Mouse (Mus musculus) inflammation-experienced regulatory T-cells (primary cell): ENCODE data around the gene Myo9b. TPM values are rescaled to one million over a fixed set of nuclear protein-coding genes. Genes with fewer than 3 reads are reported as not detected.

Source experiments
- polyA plus RNA-seq, 2 experiments: library from polyadenylated mRNA; unstranded; fragments of 100-300 nt; shearing (Covaris generic); gene quantifications; one replicate each; pipeline ENCODE4 v1.2.1; 2017

Gene Myo9b
- 10 to 100 TPM; 56.5 to 66.5 TPM for polyA plus RNA-seq

DNA sequence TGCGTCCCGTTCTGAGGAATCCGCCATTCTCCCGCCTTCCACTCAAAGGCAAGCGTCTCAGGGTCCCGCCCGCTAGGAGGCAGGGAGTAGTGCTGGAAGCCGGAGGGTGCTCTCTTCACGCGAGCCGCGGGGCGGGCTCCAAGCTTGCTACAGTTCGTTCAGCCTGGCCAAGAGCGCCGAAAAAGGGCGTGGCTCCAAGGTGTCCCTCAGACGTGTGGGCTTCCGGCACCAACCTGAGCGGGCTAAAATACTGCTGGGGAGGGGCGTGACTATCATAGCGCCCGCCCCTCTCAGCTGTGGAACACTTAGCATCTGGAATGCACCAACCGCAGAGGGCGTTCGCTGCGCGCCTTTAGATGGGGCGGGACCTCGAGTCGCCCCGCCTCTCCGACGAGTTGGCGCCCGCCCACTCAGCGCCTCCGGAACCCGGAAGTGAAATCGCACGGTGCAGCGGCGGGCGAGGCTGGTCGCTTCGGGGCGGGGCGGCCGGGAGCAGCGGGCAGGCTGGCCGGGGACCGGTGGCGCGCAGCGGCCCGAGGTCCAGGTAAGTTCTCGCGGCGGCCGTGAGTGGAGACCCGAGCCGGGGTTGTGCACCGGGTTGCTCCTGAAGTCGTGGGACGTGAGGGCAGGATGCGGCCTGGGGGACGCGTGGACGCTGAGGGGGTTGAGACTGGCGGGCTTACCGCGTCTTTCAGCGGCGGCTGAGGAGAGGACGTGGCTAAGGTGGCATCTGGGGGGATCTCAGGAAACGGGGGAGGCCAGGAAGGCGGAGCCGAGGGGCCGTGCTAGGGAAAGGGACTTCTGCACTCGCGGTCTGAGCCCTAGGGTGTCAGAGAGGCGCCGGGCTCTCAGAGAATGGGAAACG lies at the start of gene Myo9b, which contains the start of gene Haus8:
Gene Myo9b (plus strand): TSS at position 429 of the 865 bp plus-strand sequence.
Gene Haus8 (minus strand): TSS at position 649 of the 865 bp plus-strand sequence.

DNA sequence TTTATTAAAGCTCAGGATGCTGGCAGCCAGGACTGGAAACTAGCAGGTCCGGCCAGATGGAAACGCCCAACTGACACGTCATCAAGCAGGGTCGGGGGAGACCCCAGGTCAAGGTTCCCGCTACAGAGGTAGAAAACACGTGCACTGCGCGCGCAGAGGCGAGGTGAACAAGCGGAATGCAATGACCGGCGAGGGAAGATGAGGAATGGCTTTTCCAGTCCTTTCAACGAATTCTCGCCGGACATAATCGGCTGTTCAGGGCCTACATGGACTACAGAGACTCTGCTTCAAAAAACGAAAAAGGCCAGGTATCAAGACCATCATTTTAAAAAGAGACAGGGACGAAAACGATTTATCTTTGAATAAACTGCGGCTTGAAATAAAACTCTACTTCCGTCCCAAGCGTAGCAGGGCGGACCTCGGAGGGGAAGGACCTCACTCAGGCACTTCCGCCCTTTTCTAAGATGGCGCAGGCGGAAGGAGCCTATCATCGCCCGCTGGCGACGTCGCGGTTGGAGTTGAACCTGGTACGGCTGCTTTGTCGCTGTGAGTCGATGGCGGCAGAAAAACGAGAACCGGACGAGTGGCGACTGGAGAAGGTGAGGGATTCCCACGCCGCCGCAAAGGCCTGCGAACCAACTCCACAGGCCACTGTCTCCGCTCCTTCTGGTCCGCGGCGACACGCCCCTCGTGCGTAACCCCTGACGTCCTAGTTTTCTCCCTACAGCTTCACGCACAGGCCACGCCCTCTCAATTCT lies 94.4 kb downstream of the Myo9b start, which contains the start of gene Use1:
Gene Use1 (plus strand): TSS at position 78 of the 758 bp plus-strand sequence.

DNA sequence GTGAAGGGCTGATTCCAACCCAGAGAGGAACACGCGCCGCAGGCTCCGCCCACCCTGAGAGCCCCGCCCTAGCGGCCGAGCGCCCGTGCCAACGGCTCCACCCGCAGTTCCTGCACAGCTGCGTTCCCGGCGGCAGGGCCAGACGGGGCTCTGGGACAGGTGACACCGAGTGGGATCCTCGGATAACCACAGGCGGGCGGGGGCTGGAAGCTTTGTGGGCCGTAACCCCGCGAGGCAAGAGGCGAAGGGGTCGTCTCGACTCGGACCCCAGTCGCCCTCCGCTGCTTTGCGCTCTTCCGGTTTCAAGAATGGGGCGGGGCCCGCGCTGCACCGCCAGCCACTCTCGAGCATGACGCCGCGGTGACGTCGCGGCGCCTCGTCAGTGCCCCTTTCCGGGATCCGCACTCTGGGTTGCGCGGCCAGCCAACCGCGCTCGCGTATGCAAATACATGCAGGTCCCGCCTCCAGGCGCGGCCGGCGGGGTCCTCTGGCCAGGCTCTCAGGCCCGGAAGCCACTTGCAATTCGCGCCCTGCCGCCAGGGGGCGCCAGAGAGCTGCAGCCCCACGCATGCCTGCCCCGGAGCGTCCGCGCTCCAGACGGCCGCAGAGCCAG lies 98.8 kb downstream of the Myo9b start, which contains the start of gene Ocel1:
Gene Ocel1 (plus strand): TSS at position 63 of the 613 bp plus-strand sequence.

GRCm38 (mm10) chr8:71381421-71381970 lies 109.0 kb downstream of the Myo9b start, which contains the start of gene Nr2f6:
Nr2f6 (minus strand) TSS chr8:71381960.

GRCm38 (mm10) chr8:71395629-71396028 lies 123.1 kb downstream of the Myo9b start, which contains the start of gene Ushbp1:
Ushbp1 (minus strand) TSS chr8:71395802.

DNA sequence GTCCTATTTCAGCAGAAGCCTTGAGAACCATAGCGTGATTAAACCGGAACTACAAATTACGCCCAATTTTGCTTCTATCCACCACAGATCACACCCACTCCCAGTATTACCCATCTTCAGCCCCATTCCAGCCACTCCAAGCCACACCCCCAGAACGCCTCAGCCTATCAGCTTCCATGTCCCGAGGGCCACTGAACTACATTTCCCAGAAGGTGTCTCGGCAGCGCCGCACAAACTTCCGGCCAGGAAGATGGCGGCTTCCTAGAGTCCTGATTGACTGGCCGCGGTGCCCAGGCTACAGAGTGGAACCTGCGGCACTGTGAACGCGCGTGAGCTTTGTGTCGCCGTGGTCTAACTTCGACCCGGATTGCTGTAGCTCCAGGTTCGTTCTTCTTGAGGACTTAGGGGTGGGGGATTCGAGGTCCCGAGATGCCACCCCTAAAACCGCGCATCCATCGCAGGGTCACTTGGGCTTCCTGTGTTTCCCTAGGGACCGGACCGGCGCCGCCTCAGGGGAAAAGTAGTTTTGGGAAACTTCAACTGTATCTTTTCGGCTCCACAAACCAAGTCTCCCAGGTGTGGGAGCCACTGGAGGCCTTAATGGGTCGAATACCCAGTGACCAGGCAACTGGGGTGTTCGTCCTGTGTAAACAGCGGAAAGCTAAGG lies 124.3 kb downstream of the Myo9b start, which contains the start of gene Babam1:
Gene Babam1 (plus strand): TSS at position 223 of the 667 bp plus-strand sequence.

DNA sequence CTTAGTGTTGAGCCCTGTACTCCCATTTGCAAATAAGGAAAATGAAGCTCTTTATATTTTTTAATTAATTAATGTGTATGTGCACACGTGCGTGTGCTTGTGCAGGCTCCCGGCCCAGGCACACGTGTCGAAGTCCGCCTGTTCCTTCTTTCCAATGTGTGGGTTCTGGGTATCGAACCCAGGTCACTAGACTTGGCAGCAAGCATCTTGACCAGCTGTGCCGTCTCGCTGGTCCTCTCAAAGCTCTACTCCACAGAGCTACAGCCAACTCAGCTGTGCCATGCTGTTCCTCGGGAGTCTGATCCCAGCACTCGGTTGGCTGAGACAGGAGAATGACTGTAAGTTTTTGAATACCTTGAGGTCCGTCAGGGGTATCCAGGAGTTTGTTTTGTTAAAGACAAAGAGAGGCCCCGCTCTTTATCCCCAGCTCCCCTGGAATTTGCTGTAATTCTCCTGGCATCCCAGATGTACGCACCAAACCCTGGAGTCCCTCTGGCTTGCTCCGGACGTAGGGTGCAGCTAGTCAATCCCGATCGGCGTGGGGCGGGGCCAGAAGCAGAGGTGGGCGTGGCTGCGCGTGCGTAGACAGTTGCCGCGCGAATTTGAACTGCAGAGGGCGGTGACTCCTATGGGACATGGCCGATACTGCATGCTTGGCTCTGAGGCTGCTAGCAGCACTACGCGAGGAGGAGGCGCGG lies 133.0 kb downstream of the Myo9b start, which contains the start of gene Ankle1:
Gene Ankle1 (plus strand): TSS at position 610 of the 698 bp plus-strand sequence.

Other genes with a start within 250 kb of the Myo9b start
- gene Haus8, start 220 bp downstream of the Myo9b start, polyA plus RNA-seq = 10 to 100 TPM; 27.6 to 28.7 TPM
- gene Use1, start 94.1 kb downstream of the Myo9b start, polyA plus RNA-seq = 100 to 1,000 TPM; 143 to 150 TPM
- gene Ocel1, start 98.6 kb downstream of the Myo9b start, polyA plus RNA-seq = 10 to 100 TPM; 17.6 to 23.5 TPM
- 10 to 100 TPM in 1 of 2 experiments, 1 to 10 TPM in 1; 6.9 to 14.3 TPM for gene Nr2f6, start 109.2 kb downstream of the Myo9b start, polyA plus RNA-seq
- gene Ushbp1, start 123.1 kb downstream of the Myo9b start, polyA plus RNA-seq = under 1 TPM; 0.05 to 0.26 TPM
- gene Babam1, start 124.1 kb downstream of the Myo9b start, polyA plus RNA-seq = 100 to 1,000 TPM; 104 to 108 TPM
- 1 to 10 TPM in 1 of 2 experiments, under 1 TPM in 1; 0.12 to 2.2 TPM for gene Ankle1, start 133.3 kb downstream of the Myo9b start, polyA plus RNA-seq
- gene Abhd8, start 190.9 kb downstream of the Myo9b start, polyA plus RNA-seq = 100 to 1,000 TPM; 123 to 182 TPM
- 10 to 100 TPM; 60.4 to 63.2 TPM for gene Mrpl34, start 192.2 kb downstream of the Myo9b start, polyA plus RNA-seq
- 100 to 1,000 TPM in 1 of 2 experiments, 10 to 100 TPM in 1; 83.3 to 115 TPM for gene Dda1, start 196.5 kb downstream of the Myo9b start, polyA plus RNA-seq
- 10 to 100 TPM; 15.7 to 26.6 TPM for gene Ano8, start 213.2 kb downstream of the Myo9b start, polyA plus RNA-seq
- gene Gtpbp3, start 215.4 kb downstream of the Myo9b start, polyA plus RNA-seq = 1 to 10 TPM; 8.7 to 9.3 TPM
- under 1 TPM in 1 of 2 experiments, not detected in 1; 0.20 TPM for gene Plvap, start 239.0 kb downstream of the Myo9b start, polyA plus RNA-seq